Mouse (Mus musculus) thymus, adult 2 months (tissue): ENCODE data around the gene Fbxl16. TPM values are rescaled to one million over a fixed set of nuclear protein-coding genes. Genes with fewer than 3 reads are reported as not detected.
A peak's percentile ranks its signal among the peaks of the same experiment; 100 is the strongest.

Source experiments
- DNase-seq: peaks from one replicate; pipeline ENCODE4 v3.0.0; 2021
- H3K27ac ChIP-seq: fragments of 200-500 bp; 2 replicates; pipeline ENCODE4 v1.5.1; 2012; ENCODE audit warnings: low read length, control low read depth; ENCODE audit not compliant: control insufficient read depth, insufficient read depth
- H3K27me3 ChIP-seq: fragments of 200-500 bp; 2 replicates; pipeline ENCODE4 v1.6.1; 2012; ENCODE audit warnings: mild to moderate bottlenecking, low read length, moderate library complexity, mixed read lengths; ENCODE audit not compliant: control insufficient read depth, insufficient read depth
- H3K36me3 ChIP-seq: fragments of 200-500 bp; 2 replicates; pipeline ENCODE4 v1.6.1; 2012; ENCODE audit warnings: mild to moderate bottlenecking, low read length, moderate library complexity; ENCODE audit not compliant: control insufficient read depth, insufficient read depth
- H3K4me1 ChIP-seq: fragments of 200-500 bp; replicated peaks from 2 replicates; pipeline ENCODE4 v1.6.1; 2012; ENCODE audit warnings: low read length; ENCODE audit not compliant: control insufficient read depth, insufficient read depth
- H3K4me3 ChIP-seq: fragments of 200-500 bp; 2 replicates; pipeline ENCODE4 v1.5.1; 2012; ENCODE audit warnings: mild to moderate bottlenecking, low read length, control low read depth, moderate library complexity; ENCODE audit not compliant: control insufficient read depth, insufficient read depth
- CTCF ChIP-seq: fragments of 200-500 bp; IDR thresholded peaks from 2 replicates; pipeline ENCODE4 v1.5.1; 2012; ENCODE audit warnings: mild to moderate bottlenecking, control low read depth, low read length, moderate library complexity, borderline replicate concordance; ENCODE audit not compliant: control insufficient read depth, poor library complexity, insufficient read depth; ENCODE audit errors: extremely low read depth
- POLR2A ChIP-seq: fragments of 200-500 bp; IDR thresholded peaks from 2 replicates; pipeline ENCODE4 v1.6.1; 2012; ENCODE audit warnings: mild to moderate bottlenecking, low read length, control low read depth, moderate library complexity; ENCODE audit not compliant: control insufficient read depth, poor library complexity, insufficient read depth; ENCODE audit errors: extremely low read depth
- WGBS: fragments of 180-500 bp; shearing (Covaris S2); methylation state at CpG from one replicate; pipeline ENCODE4 v1.1.7; 2018; 5-methylcytosine and 5-hydroxymethylcytosine counted together
- polyA plus RNA-seq: library from polyadenylated mRNA; depleted of rRNA; stranded (reverse); fragments of >200 nt; gene quantifications from 2 replicates; pipeline ENCODE4 v1.2.3, GENCODE M21; 2012

Fbxl16 gene
- polyA plus RNA-seq, 1 experiment = 0.61 TPM

DNA sequence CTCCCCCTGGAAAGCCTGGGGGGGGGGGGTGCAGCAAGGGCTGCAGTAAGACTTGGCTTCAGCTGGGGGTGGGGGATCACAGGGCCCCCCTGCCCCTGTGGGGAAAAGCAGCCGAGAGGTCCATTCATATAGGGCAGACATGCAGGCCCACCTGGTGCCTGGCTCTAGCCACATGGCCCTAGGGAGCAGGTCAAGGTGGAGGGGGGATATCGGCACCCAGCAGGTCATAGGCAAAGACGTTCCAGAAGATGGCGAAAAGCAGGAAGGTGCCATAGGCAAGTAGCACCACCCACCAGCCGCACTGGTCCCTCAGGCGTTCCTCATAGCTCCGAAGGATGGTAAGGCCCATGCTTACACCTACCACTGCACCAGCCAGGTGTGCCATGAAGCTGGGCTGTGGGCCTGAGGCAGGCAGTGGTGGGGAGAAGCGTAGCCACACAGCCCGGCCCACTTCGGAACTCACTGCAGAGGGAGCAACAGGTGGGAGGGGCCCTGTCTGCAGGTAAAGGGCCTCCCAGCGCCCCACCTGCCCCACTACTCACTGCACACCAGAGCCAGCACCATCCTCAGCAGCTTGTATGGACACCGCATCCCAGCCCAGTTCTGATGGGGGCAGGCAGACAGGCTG lies 25.8 kb downstream of the Fbxl16 start:
- Histone ChIP-seq H3K36me3 (peaks cover 19% of the 10 kb centered on the region), H3K27me3 (no peaks in the 10 kb centered on the region), H3K4me3 (no peak overlapping the region), H3K4me1 (peaks cover 44% of the 10 kb centered on the region), H3K27ac (no peak overlapping the region)
- no peak for DNase-seq
- WGBS = 95% methylated on average over 12 of the region's 12 CpGs
- TF ChIP-seq POLR2A (no peak), CTCF (no peak)

DNA sequence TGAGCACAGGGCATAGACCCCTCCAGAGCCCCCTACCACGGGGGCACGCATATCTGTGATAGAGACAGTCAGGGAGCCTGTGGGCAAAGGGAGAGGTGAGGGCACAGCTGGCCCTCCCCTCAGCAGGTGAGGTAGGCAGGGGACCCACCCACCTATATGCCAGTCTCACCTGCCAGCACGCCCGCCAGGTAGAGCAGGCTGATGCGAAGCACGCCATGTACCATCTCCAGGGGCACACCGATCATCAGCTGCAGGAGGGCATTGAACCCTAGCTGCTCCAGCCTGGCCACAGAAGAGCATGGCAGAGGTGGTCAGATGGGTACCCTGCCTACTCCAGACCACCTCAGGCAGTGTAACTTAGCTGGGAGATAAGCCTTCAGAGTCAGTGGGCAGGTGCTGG lies 26.4 kb downstream of the Fbxl16 start:
- Histone ChIP-seq H3K4me1 (peaks cover 43% of the 10 kb centered on the region), H3K4me3 (no peak overlapping the region), H3K27me3 (no peaks in the 10 kb centered on the region), H3K27ac (no peak overlapping the region), H3K36me3 (peaks cover 25% of the 10 kb centered on the region)
- WGBS = 97% methylated on average over 7 of the region's 7 CpGs
- DNase-seq = no peak
- TF ChIP-seq POLR2A (no peak), CTCF (no peak)

DNA sequence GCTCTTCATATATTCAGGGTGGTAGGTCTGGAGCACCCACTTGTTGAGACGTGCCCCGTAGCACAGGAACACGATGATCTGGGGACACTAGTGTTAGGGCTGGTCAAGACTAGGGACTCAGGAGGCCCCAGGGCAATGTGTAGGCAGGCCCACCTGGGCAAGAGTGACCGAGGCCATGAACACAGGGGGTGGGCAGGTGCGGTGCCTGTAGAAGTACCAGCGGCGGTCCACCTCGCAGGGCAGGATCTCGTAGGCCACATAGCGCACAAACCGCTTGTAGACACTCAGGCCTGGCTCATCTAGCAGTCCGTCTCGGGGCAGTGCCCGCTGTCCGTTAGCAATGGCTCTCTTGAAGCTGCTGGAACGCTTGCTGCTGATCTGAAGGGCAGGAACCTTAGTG lies 26.9 kb downstream of the Fbxl16 start:
- Histone ChIP-seq H3K4me3 (no peak overlapping the region), H3K27ac (no peak overlapping the region), H3K4me1 (peaks cover 43% of the 10 kb centered on the region), H3K36me3 (peaks cover 26% of the 10 kb centered on the region), H3K27me3 (no peaks in the 10 kb centered on the region)
- DNase-seq = no peak
- no peak for TF ChIP-seq CTCF
- no peak for TF ChIP-seq POLR2A
- 96% methylated on average over 16 of the region's 16 CpGs for WGBS

DNA sequence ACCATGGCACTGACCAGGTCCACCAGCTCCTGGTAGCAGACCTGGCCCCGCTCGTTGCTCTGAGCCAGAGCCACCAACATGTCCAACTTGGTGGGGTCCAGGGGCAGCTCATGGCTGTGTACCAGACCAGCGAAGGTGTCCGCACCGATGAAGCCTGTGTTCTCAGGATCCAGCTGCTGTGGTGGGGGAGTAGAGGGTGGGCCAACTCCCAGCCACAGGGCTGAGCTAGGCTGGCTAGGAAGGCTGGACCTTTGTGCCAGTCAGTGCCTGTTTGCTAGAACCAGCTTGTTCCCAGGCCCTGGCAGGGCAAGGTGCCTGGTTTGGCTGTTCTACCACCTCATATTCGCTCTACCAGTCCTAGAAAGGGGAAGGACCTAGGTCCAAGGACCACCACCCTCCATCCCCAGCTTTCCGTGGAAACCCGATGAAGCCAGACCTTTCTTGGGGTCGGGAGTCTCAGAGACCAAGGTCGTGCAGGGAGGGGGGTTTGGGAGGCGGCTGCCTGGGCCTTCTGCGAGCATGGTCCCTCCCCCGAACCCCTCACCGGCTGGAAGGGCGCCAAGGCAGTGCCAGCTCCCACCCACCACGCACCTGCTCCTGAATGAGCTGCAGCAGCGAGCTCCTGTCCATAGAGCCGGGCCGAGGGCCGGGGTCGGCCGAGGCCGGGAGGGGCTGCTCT lies 27.7 kb downstream of the Fbxl16 start:
- TF ChIP-seq POLR2A (no peak), CTCF (no peak)
- H3K36me3 ChIP-seq = peaks cover 32% of the 10 kb centered on the region
- 30% methylated on average over 23 of the region's 23 CpGs for WGBS
- no peak overlapping the region for H3K27ac ChIP-seq
- H3K4me3 ChIP-seq = peak overlapping the region; percentile 14
- H3K4me1 ChIP-seq = peaks cover 39% of the 10 kb centered on the region
- no peaks in the 10 kb centered on the region for H3K27me3 ChIP-seq
- no peak for DNase-seq

DNA sequence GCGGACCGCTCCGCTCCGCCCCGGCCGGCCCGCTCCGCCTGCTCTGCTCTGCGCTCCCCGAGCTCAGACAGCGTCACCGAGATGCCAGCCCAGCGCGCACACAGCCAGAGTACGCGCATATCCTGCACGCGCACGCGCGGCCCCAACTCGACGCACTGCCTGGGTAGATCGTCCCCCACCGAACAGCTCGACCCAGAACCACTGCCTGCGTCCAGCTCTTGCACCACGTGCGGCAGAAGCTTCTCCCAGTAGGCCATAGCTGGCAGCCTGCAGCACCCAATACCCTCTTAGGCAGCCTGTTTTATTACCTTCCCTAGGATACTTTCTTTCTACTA lies 28.2 kb downstream of the Fbxl16 start, which contains the start of gene Rhbdl1:
Gene Rhbdl1 (minus strand): TSS at position 220 of the 335 bp plus-strand sequence.
- peaks cover 34% of the 10 kb centered on the region for H3K4me1 ChIP-seq
- H3K4me3 ChIP-seq = peak within 1 kb of the TSS; percentile 14
- peaks cover 36% of the 10 kb centered on the region for H3K36me3 ChIP-seq
- no peak for DNase-seq
- WGBS = 8% methylated on average over 29 of the region's 29 CpGs
- H3K27ac ChIP-seq = no peak within 1 kb of the TSS
- no peaks in the 10 kb centered on the region for H3K27me3 ChIP-seq
- TF ChIP-seq CTCF (peak; percentile 18; the same call in 1 of the 2 replicates), POLR2A (no peak)

DNA sequence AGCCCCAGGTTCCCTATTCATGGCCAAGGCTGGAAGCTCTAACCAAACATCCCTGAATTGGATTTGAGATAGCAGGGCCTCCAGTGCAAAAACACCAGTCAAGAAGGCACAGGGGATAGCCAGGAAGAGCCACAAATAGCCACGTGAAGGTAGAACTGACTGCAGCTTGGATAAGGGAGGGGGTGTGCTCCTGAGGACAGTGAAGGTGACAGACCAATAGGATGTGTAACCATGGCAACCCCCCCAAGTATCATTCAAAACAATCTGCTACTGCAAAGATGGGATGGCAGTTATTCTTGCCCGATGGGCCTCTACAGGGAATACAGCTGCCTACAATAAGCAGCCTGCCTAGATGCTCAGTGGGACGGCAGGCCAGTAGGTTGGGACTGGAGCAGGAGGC lies 28.6 kb downstream of the Fbxl16 start:
- H3K4me1 ChIP-seq = peaks cover 31% of the 10 kb centered on the region
- no peaks in the 10 kb centered on the region for H3K27me3 ChIP-seq
- no peak overlapping the region for H3K27ac ChIP-seq
- peaks cover 36% of the 10 kb centered on the region for H3K36me3 ChIP-seq
- DNase-seq = no peak
- no peak overlapping the region for H3K4me3 ChIP-seq
- WGBS = 81% methylated on average over 3 of the region's 3 CpGs
- TF ChIP-seq POLR2A (no peak), CTCF (no peak)
